Mouse (Mus musculus): ENCODE results near the gene Yif1a. TPM values are rescaled to one million over a fixed set of nuclear protein-coding genes. Genes with fewer than 3 reads are reported as not detected.

Gene Yif1a
- polyA plus RNA-seq, 2 experiments = 37.0 to 60.0 TPM

- H3K4me2 ChIP-seq (ENCODE audit: low read depth) = no peak overlapping the region
- H3K4me1 ChIP-seq (replicated peaks; ENCODE audit: control insufficient read depth in 2 of 2, insufficient read depth in 2 of 2, low read length in 1 of 2) = peaks cover 4 to 13% of the 10 kb centered on the region in 2 experiments
These were observed 7.6 kb downstream of the Yif1a start for GRCm38 (mm10) chr19:5095887-5096474.

GRCm38 (mm10) chr19:5097521-5098362 is 9.4 kb downstream of the Yif1a start:
- no peak for TF ChIP-seq CTCF (IDR thresholded peaks at IDR 0.05; ENCODE audit: low read depth)
- TF ChIP-seq EP300 (IDR thresholded peaks at IDR 0.05; ENCODE audit: low read depth) = no peak
- no peaks in the 10 kb centered on the region for H3K9me3 ChIP-seq (ENCODE audit: control insufficient read depth, low read length)
- peaks cover 4 to 13% of the 10 kb centered on the region in 2 experiments for H3K4me1 ChIP-seq (replicated peaks; ENCODE audit: control insufficient read depth in 2 of 2, insufficient read depth in 2 of 2, low read length in 1 of 2)
- H3K4me3 ChIP-seq (ENCODE audit: insufficient read depth in 1 of 2, low read depth in 2 of 2, low read length in 2 of 2) = peak overlapping the region in 1 of 2 experiments; percentile 43; a peak in 3 of 4 replicates
- peak overlapping the region; percentile 75 for H3K4me2 ChIP-seq (ENCODE audit: low read depth)
- DNase-seq (ENCODE audit: low read depth in 3 of 3, low spot score in 3 of 3) = no peak
- 0 out of 2 replicates have a peak overlapping the region, but pooled peaks have one; percentile 13 for H3K9ac ChIP-seq (replicated peaks)
- H3K36me3 ChIP-seq (replicated peaks; ENCODE audit: control insufficient read depth, insufficient read depth, low read depth) = peaks cover 5% of the 10 kb centered on the region
- no peak for ATAC-seq (ENCODE audit: insufficient read depth)
- no peak overlapping the region for H3K27ac ChIP-seq
- 9% methylated on average over 27 of the region's 31 CpGs for WGBS (ENCODE audit: insufficient replicate concordance)
- no peaks in the 10 kb centered on the region; the same call in none of the 2 replicates for H3K27me3 ChIP-seq (ENCODE audit: control insufficient read depth, insufficient read depth, low read length)

More at GRCm38 (mm10) chr19:5095887-5096474, 7.6 kb downstream of the Yif1a start:
- no peak overlapping the region for H3K27ac ChIP-seq
- H3K4me3 ChIP-seq (ENCODE audit: insufficient read depth in 1 of 2, low read depth in 2 of 2, low read length in 2 of 2) = no peak overlapping the region
- no peaks in the 10 kb centered on the region for H3K9me3 ChIP-seq (ENCODE audit: control insufficient read depth, low read length)
- no peak overlapping the region for H3K9ac ChIP-seq (replicated peaks)
- DNase-seq (ENCODE audit: low read depth in 3 of 3, low spot score in 3 of 3) = no peak
- TF ChIP-seq EP300 (IDR thresholded peaks at IDR 0.05; ENCODE audit: low read depth) (no peak), CTCF (IDR thresholded peaks at IDR 0.05; ENCODE audit: low read depth) (no peak)
- 4% methylated on average over 9 of the region's 9 CpGs for WGBS (ENCODE audit: insufficient replicate concordance)
- peaks cover 3% of the 10 kb centered on the region for H3K36me3 ChIP-seq (replicated peaks; ENCODE audit: control insufficient read depth, insufficient read depth, low read depth)
- no peaks in the 10 kb centered on the region; the same call in none of the 2 replicates for H3K27me3 ChIP-seq (ENCODE audit: control insufficient read depth, insufficient read depth, low read length)
- ATAC-seq (ENCODE audit: insufficient read depth) = no peak

GRCm38 (mm10) chr19:5098363-5099143 is 10.2 kb downstream of the Yif1a start, which contains the start of gene Cnih2:
TSS of gene Cnih2 (minus strand) at chr19:5098521.
- peak within 1 kb of the TSS; percentile 75 for H3K4me2 ChIP-seq (ENCODE audit: low read depth)
- H3K4me1 ChIP-seq (replicated peaks; ENCODE audit: control insufficient read depth in 2 of 2, insufficient read depth in 2 of 2, low read length in 1 of 2) = peaks cover 4 to 13% of the 10 kb centered on the region in 2 experiments
- H3K36me3 ChIP-seq (replicated peaks; ENCODE audit: control insufficient read depth, insufficient read depth, low read depth) = peaks cover 5% of the 10 kb centered on the region
- 0 out of 2 replicates have a peak within 1 kb of the TSS, but pooled peaks have one; percentile 13 for H3K9ac ChIP-seq (replicated peaks)
- H3K27ac ChIP-seq = no peak within 1 kb of the TSS
- H3K27me3 ChIP-seq (ENCODE audit: control insufficient read depth, insufficient read depth, low read length) = no peaks in the 10 kb centered on the region; the same call in none of the 2 replicates
- peak within 1 kb of the TSS in 1 of 2 experiments; percentile 43; a peak in 3 of 4 replicates for H3K4me3 ChIP-seq (ENCODE audit: insufficient read depth in 1 of 2, low read depth in 2 of 2, low read length in 2 of 2)
- H3K9me3 ChIP-seq (ENCODE audit: control insufficient read depth, low read length) = no peaks in the 10 kb centered on the region
- 6% methylated on average over 41 of the region's 48 CpGs for WGBS (ENCODE audit: insufficient replicate concordance)
- TF ChIP-seq CTCF (IDR thresholded peaks at IDR 0.05; ENCODE audit: low read depth) (no peak), EP300 (IDR thresholded peaks at IDR 0.05; ENCODE audit: low read depth) (no peak)
- ATAC-seq (ENCODE audit: insufficient read depth) (peak; percentile 56), DNase-seq (ENCODE audit: low read depth in 3 of 3, low spot score in 3 of 3) (no peak)

GRCm38 (mm10) chr19:5106074-5106473 is 17.7 kb downstream of the Yif1a start:
- 2% methylated on average over 9 of the region's 9 CpGs for WGBS (ENCODE audit: insufficient replicate concordance)
- Histone ChIP-seq H3K36me3 (replicated peaks; ENCODE audit: control insufficient read depth, insufficient read depth, low read depth) (peaks cover 6% of the 10 kb centered on the region), H3K4me1 (replicated peaks; ENCODE audit: control insufficient read depth in 2 of 2, insufficient read depth in 2 of 2, low read length in 1 of 2) (peaks cover 4 to 11% of the 10 kb centered on the region in 2 experiments), H3K4me2 (ENCODE audit: low read depth) (peak overlapping the region; percentile 99), H3K9ac (replicated peaks) (peak overlapping the region; percentile 95), H3K27ac (peak overlapping the region; percentile 57), H3K9me3 (ENCODE audit: control insufficient read depth, low read length) (no peaks in the 10 kb centered on the region), H3K27me3 (ENCODE audit: control insufficient read depth, insufficient read depth, low read length) (no peaks in the 10 kb centered on the region), H3K4me3 (ENCODE audit: insufficient read depth in 1 of 2, low read depth in 2 of 2, low read length in 2 of 2) (peak overlapping the region; percentile 68 to 94)
- no peak for ATAC-seq (ENCODE audit: insufficient read depth)
- no peak for DNase-seq (ENCODE audit: low read depth in 3 of 3, low spot score in 3 of 3)
- TF ChIP-seq CTCF (IDR thresholded peaks at IDR 0.05; ENCODE audit: low read depth) (no peak), EP300 (IDR thresholded peaks at IDR 0.05; ENCODE audit: low read depth) (no peak)

All from liver, embryonic 14.5 days (tissue).